Mouse (Mus musculus) yolk sac, embryonic 10.5 days (tissue): ENCODE data around the gene Etl4.

ENCODE experiments used
- DNase-seq: peaks from one replicate; pipeline ENCODE4 v3.0.0-alpha.2; 2017; ENCODE audit warnings: low spot score

The Etl4 gene

GRCm38 (mm10) chr2:19909171-19909899 lies at the start of gene Etl4:
Etl4 (plus strand) TSS chr2:19909780.
- peak; percentile 42 for DNase-seq

GRCm38 (mm10) chr2:19869167-19869566 lies 40.4 kb upstream of the Etl4 start:
- no peak for DNase-seq

DNA sequence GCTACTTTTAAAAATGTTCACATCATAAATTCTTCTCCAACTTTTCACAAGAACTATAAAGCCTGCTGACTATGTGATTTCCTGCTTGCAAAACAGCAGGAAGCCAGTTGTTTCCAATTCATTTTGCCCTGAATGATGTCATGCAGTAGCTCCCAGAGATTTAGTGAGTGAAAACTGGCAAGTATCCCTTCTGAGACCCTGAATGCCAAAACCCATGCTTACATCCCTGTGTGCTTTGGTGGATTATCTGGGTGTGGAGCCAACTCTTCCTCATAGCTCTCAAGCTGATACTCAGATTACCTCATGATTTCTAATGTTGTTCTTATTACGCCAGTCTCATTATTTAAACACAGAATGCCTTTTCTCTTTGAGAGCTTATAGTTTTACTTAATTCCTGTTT lies 37.7 kb upstream of the Etl4 start:
- DNase-seq = no peak

DNA sequence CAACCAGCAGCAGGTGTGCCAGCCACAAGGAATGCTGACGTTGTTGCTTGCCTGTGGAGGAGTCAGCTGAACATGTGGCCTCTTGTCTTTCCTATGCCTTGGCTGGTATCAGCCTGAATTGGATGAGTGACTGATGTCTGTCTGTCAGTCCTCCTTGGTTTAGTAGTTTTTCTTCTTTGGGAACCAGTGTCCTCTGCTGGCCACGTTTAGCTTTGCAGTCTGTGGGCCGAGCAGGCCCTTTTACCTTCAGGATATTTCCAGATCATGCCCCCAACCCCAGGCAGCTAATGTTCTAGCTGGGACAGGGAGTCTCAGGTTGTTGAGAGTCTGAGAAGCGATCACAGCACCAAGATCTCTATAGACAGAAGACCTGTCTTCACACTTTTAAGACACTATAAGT lies 18.7 kb upstream of the Etl4 start:
- DNase-seq = no peak

- DNase-seq = peak; percentile 4
Observed at GRCm38 (mm10) chr2:19909900-19910780, 560 bp downstream of the Etl4 start.

DNA sequence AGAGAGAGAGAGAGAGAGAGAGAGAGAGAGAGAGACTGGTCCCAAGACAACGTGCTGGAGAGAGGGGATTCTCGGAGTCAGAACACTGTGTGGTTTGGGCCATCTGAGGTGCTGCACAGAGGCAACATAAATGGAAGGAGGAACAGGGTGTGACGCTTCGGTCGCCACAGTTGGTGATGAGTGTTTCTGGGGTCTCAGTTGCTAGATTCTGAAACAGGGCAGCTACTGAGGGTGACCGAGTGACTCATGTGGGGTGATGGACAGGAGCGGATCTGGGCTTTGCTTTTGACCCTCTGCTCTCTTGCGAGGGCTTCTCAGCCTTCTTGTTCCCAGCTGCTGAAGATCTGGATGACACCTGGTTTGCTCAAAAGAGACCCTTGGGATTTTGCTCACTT lies 1.2 kb downstream of the Etl4 start:
- DNase-seq = no peak

GRCm38 (mm10) chr2:19919190-19919589 lies 9.6 kb downstream of the Etl4 start:
- peak; percentile 18 for DNase-seq

GRCm38 (mm10) chr2:19930009-19930408 lies 20.4 kb downstream of the Etl4 start:
- DNase-seq = no peak

GRCm38 (mm10) chr2:19933836-19934235 lies 24.3 kb downstream of the Etl4 start:
- no peak for DNase-seq

DNA sequence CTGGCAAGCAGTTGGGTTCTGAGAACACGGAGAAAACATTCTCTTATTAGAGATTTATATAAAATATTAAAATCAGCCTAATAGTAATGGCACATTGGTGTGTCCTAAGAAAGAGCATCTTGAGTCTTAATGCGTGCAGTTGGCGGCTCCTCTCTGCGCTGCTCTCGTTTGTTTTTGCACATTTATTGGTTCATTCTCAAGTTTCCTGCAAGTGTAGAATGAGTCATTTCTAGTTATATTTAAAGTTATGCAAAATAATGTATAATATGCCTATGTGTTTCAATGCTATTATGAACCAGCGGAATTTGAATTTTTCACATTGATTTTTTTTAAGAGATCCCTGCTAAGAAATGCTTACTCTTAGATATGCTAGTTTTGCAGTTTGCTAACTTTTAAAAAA lies 35.6 kb downstream of the Etl4 start:
- no peak for DNase-seq

GRCm38 (mm10) chr2:19953028-19953427 lies 43.4 kb downstream of the Etl4 start:
- no peak for DNase-seq

DNA sequence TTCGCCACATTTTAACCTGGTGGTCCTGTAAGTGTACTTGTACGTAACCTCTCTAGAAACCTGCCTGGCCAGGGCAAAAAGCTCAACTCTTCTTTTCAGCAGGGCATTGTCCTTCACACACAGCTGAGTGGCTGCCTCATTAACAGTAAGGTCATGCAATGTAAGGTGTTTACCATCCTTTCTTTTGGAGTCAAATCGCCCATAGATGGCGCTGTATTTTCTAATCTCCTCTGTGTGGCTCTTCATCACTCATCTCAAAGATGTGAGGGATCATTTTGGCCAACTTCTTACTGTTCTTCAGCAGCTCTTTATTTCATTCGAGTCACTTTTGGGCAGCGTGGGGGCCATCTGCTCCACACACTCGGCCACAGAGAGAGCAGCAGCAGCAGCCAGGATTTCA lies 56.9 kb downstream of the Etl4 start:
- DNase-seq = no peak

DNA sequence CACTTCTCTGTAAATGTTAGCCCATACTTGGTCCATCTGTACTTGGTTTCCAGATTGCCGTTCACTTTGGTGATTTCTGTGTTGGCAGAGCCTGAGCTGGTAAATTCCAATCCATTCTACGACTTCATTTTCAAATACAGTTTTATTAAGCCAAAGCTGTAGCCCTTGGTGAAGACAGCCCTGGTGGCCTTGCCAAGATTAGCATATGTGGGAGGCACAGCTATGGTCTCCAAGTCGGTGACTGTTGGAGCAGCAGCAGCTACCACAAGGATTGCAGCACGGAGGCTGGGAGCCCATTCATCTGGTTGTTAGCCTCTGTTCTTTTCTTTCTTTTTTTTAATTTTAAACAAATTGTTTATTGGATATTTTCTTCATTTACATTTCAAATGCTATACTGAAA lies 128.1 kb downstream of the Etl4 start:
- DNase-seq = no peak

- DNase-seq = no peak
Observed at GRCm38 (mm10) chr2:20072377-20072776, 162.8 kb downstream of the Etl4 start.

DNA sequence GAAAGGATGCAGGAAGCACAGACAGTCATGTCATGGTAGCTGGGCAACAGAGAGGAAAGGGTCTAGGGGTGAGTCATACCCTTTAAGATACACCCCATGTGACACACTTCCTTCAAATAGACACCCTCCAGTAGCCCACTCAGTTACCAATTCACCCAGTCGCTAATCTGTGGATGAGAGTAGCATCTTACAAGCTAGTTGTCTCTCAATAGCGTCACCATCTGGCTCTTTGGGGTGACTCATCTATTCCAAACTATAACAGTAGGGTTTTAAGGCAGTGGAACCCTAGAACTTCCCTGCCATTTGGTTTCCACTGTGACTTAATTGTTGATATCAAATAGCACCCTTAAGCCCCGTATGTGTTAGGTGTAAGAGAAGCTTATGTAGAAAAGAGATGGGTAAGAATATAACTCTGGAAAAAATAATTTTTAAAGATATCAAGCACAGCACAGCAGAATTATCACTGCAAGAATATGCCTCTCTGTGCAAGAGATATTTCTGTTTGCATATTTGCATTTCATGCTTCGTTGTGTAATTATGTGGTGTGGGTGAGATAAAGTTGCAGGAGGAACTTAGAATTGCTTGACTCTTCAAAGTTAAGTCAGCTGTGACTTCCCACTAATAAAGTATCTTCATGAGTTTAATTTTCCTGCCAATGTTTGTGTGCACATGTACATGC lies 166.7 kb downstream of the Etl4 start:
- DNase-seq = no peak

GRCm38 (mm10) chr2:20084781-20085180 lies 175.2 kb downstream of the Etl4 start:
- DNase-seq = no peak

DNA sequence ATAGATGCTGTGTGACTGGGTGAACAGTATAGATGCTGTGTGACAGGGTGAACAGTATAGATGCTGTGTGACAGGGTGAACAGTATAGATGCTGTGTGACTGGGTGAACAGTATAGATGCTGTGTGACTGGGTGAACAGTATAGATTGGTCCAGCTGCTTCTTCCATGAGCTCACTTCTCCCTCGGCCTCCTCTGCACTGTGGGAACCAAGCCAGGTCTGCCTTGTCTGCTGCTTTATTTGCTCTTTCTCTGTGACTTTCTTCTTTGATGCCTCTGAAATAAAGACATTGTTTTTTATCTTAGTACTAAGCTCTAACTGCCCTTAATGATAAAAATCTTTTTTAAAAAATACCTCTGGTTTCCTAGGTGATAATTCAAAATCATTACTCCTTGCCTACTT lies 195.9 kb downstream of the Etl4 start:
- no peak for DNase-seq

- no peak for DNase-seq
Observed at GRCm38 (mm10) chr2:20111703-20112102, 202.1 kb downstream of the Etl4 start.

DNA sequence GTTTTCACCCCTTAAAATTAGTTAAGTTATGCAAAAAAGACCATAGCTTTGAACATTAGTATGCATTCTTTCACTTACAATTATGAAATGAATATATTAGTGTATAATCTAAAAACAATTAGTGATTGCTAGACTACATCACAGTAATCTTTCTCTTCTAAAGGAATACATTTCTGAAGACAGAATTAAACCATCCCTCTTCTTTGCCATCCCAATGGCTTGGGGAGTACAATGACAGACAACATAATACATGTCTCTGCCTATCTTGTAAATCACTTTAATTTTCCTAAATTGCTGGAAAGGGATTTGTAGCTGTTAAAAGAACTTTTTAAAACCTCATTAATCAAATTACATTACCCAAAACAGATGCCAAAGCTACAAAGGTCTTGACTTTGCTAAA lies 216.3 kb downstream of the Etl4 start:
- no peak for DNase-seq

DNA sequence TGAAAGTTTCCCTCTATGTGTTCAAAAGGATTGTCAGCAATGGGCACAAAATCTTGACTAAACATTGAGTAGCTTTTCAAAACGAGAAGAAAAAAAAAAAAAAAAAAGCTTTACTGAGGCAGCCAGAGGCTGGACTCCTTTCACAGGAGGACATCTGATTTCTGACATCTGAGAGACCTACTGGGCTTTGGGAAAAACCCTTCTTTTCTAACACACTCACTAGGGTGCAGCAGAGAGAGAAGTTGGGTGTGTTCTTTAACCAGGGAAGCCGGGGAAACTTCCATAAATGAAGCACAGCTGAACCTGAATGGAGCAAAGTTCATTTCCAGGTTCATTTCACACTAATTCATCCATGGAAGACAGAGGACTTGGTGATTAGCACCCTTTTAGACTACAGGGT lies 222.2 kb downstream of the Etl4 start:
- DNase-seq = no peak

DNA sequence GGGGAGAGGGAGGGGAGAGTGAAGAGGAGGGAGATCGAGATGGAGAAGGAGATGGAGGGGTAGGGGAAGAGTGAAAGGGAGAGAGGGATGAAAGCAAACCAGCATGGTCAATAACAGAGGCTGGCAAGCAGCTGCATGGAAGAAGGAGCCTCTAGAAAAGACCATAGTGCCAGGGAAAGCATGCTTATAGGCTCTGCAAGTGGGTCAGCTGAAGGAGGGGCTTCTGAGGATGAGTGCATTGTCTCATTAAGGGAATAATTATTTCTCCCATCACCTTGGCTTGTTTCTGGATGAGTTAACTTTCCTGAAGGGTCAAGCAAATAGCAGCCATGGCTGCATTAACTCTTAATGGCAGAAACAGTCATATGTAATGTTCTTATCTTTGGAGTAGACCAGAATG lies 228.8 kb downstream of the Etl4 start:
- no peak for DNase-seq

GRCm38 (mm10) chr2:20145368-20145767 lies 235.8 kb downstream of the Etl4 start:
- no peak for DNase-seq

- no peak for DNase-seq
Observed at GRCm38 (mm10) chr2:20167073-20167472, 257.5 kb downstream of the Etl4 start.
